Mouse (Mus musculus) left cerebral cortex, postnatal 4 days (tissue): ENCODE measurements around the gene Spdye4b. TPM values are rescaled to one million over a fixed set of nuclear protein-coding genes. Genes with fewer than 3 reads are reported as not detected.
"Not testable (repeated sequence)": the region's sequence is repeated elsewhere in the genome, so short reads cannot be mapped to it uniquely, and the experiment has no call there.

Experiments
- DNase-seq: peaks from one replicate; pipeline ENCODE4 v3.0.0-alpha.2; 2022
- intact Hi-C: fragments of 180-260 bp; cut with DNase I; formaldehyde crosslinking; loops from one replicate; pipeline ENCODE4 v1.15.1; 2025
- total RNA-seq, 2 experiments: library from RNA; stranded (reverse); gene quantifications; 2 replicates each; pipeline ENCODE4 v1.2.3; 2021

Gene Spdye4b
- under 1 TPM in 1 of 2 experiments, not detected in 1; 0.18 TPM for total RNA-seq

GRCm38 (mm10) chr5:143180255-143181076 is at the start of gene Spdye4b, which contains the start of gene Rbak:
TSS of gene Spdye4b (plus strand) at chr5:143181017.
TSS of gene Rbak (minus strand) at chr5:143180775.
- intact Hi-C loops: loop anchor here (2.0 kb wide), 1 partner anchor 54 kb away; the partner anchor contains the start of gene Zfp12
- peak; percentile 94 for DNase-seq

GRCm38 (mm10) chr5:143132935-143133514 is 47.8 kb upstream of the Spdye4b start:
- no peak for DNase-seq
- intact Hi-C loops: no loop called here

- DNase-seq, intact Hi-C loops: not testable (repeated sequence)
Measured at GRCm38 (mm10) chr5:143134216-143135010, 46.4 kb upstream of the Spdye4b start.

- no peak for DNase-seq
- intact Hi-C loops: no loop called here
Measured at GRCm38 (mm10) chr5:143135042-143135441, 45.8 kb upstream of the Spdye4b start.

- DNase-seq: no peak
- intact Hi-C loops: no loop called here
Measured at GRCm38 (mm10) chr5:143137580-143137979, 43.2 kb upstream of the Spdye4b start.

- intact Hi-C loops: no loop called here
- no peak for DNase-seq
Measured at GRCm38 (mm10) chr5:143147481-143147880, 33.3 kb upstream of the Spdye4b start, which contains the start of gene Olfr718-ps1. TSS of gene Olfr718-ps1 (minus strand) at chr5:143147581.

- DNase-seq: no peak
- intact Hi-C loops: no loop called here
Measured at GRCm38 (mm10) chr5:143148661-143149060, 32.2 kb upstream of the Spdye4b start.

- no peak for DNase-seq
- intact Hi-C loops: no loop called here
Measured at GRCm38 (mm10) chr5:143149536-143149935, 31.3 kb upstream of the Spdye4b start.

- no peak for DNase-seq
- intact Hi-C loops: no loop called here
Measured at GRCm38 (mm10) chr5:143150044-143150443, 30.8 kb upstream of the Spdye4b start.

GRCm38 (mm10) chr5:143153756-143154155 is 27.1 kb upstream of the Spdye4b start:
- no peak for DNase-seq
- intact Hi-C loops: no loop called here

GRCm38 (mm10) chr5:143155534-143155933 is 25.3 kb upstream of the Spdye4b start:
- intact Hi-C loops: no loop called here

GRCm38 (mm10) chr5:143165508-143166070 is 15.2 kb upstream of the Spdye4b start:
- intact Hi-C loops: no loop called here
- no peak for DNase-seq

More at GRCm38 (mm10) chr5:143155534-143155933, 25.3 kb upstream of the Spdye4b start:
- DNase-seq: no peak

GRCm38 (mm10) chr5:143175970-143176369 is 4.8 kb upstream of the Spdye4b start:
- DNase-seq: no peak
- intact Hi-C loops: no loop called here

GRCm38 (mm10) chr5:143177541-143178200 is 3.1 kb upstream of the Spdye4b start:
- no peak for DNase-seq
- intact Hi-C loops: no loop called here

- peak; percentile 17 for DNase-seq
- intact Hi-C loops: no loop called here
Measured at GRCm38 (mm10) chr5:143179179-143179578, 1.6 kb upstream of the Spdye4b start.

GRCm38 (mm10) chr5:143188014-143188413 is 7.2 kb downstream of the Spdye4b start:
- intact Hi-C loops, DNase-seq: not testable (repeated sequence)

GRCm38 (mm10) chr5:143192806-143193205 is 12.0 kb downstream of the Spdye4b start:
- no peak for DNase-seq
- intact Hi-C loops: loop anchor here (5.0 kb wide), 1 partner anchor 34 kb away; the partner anchor contains the start of gene Spdye4a

GRCm38 (mm10) chr5:143194747-143195146 is 13.9 kb downstream of the Spdye4b start:
- DNase-seq: not testable (repeated sequence)
- intact Hi-C loops: loop anchor here (5.0 kb wide), 1 partner anchor 33 kb away; the partner anchor contains the start of gene Spdye4a

GRCm38 (mm10) chr5:143195166-143195565 is 14.3 kb downstream of the Spdye4b start:
- intact Hi-C loops: no loop called here
- DNase-seq: no peak

GRCm38 (mm10) chr5:143196506-143196905 is 15.7 kb downstream of the Spdye4b start:
- intact Hi-C loops: no loop called here
- DNase-seq: no peak
